Mouse (Mus musculus): Measurements from ENCODE around the gene Hipk4. TPM values are rescaled to one million over a fixed set of nuclear protein-coding genes. Genes with fewer than 3 reads are reported as not detected.

The Hipk4 gene
- polyA plus RNA-seq, 1 experiment from 2014 or later = 1.1 TPM

GRCm38 (mm10) chr7:27572133-27572532, 49.1 kb downstream of the Hipk4 start:
- Histone ChIP-seq H3K4me1 (no peaks in the 10 kb centered on the region), H3K4me3 (no peak overlapping the region), H3K9ac (no peak overlapping the region), H3K27ac (no peak overlapping the region), H3K4me2 (no peak overlapping the region), H3K36me3 (peaks cover 83% of the 10 kb centered on the region), H3K9me3 (no peaks in the 10 kb centered on the region), H3K27me3 (no peaks in the 10 kb centered on the region)
- WGBS = 97% methylated on average over 4 of the region's 4 CpGs
- no peak for ATAC-seq (ENCODE audit: insufficient number of reproducible peaks, insufficient read depth, low FRiP score, low TSS enrichment, low read depth)

- Histone ChIP-seq H3K9ac (no peak overlapping the region), H3K27me3 (no peaks in the 10 kb centered on the region), H3K4me2 (no peak overlapping the region), H3K4me1 (no peaks in the 10 kb centered on the region), H3K4me3 (no peak overlapping the region), H3K36me3 (peaks cover 81% of the 10 kb centered on the region), H3K9me3 (no peaks in the 10 kb centered on the region), H3K27ac (no peak overlapping the region)
- no peak for ATAC-seq (ENCODE audit: insufficient number of reproducible peaks, insufficient read depth, low FRiP score, low TSS enrichment, low read depth)
- 90% methylated on average over 14 of the region's 14 CpGs for WGBS
Measured at GRCm38 (mm10) chr7:27574124-27574880, 51.2 kb downstream of the Hipk4 start.

GRCm38 (mm10) chr7:27576914-27577313, 53.8 kb downstream of the Hipk4 start:
- Histone ChIP-seq H3K27ac (no peak overlapping the region), H3K36me3 (peaks cover 87% of the 10 kb centered on the region), H3K4me3 (no peak overlapping the region), H3K9ac (no peak overlapping the region), H3K27me3 (no peaks in the 10 kb centered on the region), H3K4me2 (no peak overlapping the region), H3K9me3 (no peaks in the 10 kb centered on the region), H3K4me1 (no peaks in the 10 kb centered on the region)
- WGBS = 73% methylated on average over 6 of the region's 6 CpGs
- ATAC-seq (ENCODE audit: insufficient number of reproducible peaks, insufficient read depth, low FRiP score, low TSS enrichment, low read depth) = no peak

GRCm38 (mm10) chr7:27577589-27577988, 54.5 kb downstream of the Hipk4 start:
- no peak overlapping the region for H3K27ac ChIP-seq
- no peak overlapping the region for H3K9ac ChIP-seq
- no peak overlapping the region for H3K4me2 ChIP-seq
- no peaks in the 10 kb centered on the region for H3K27me3 ChIP-seq
- no peaks in the 10 kb centered on the region for H3K4me1 ChIP-seq
- ATAC-seq (ENCODE audit: insufficient number of reproducible peaks, insufficient read depth, low FRiP score, low TSS enrichment, low read depth) = no peak
- no peak overlapping the region for H3K4me3 ChIP-seq
- H3K36me3 ChIP-seq = peaks cover 87% of the 10 kb centered on the region
- WGBS = 81% methylated on average over 6 of the region's 6 CpGs
- no peaks in the 10 kb centered on the region for H3K9me3 ChIP-seq

- ATAC-seq (ENCODE audit: insufficient number of reproducible peaks, insufficient read depth, low FRiP score, low TSS enrichment, low read depth) = no peak
- Histone ChIP-seq H3K27ac (no peak overlapping the region), H3K36me3 (peaks cover 94% of the 10 kb centered on the region), H3K9ac (no peak overlapping the region), H3K4me2 (no peak overlapping the region), H3K4me3 (no peak overlapping the region), H3K4me1 (no peaks in the 10 kb centered on the region), H3K27me3 (no peaks in the 10 kb centered on the region), H3K9me3 (no peaks in the 10 kb centered on the region)
- WGBS = 50% methylated on average over 7 of the region's 7 CpGs
Measured at GRCm38 (mm10) chr7:27578465-27578864, 55.4 kb downstream of the Hipk4 start.

GRCm38 (mm10) chr7:27580380-27581174, 57.5 kb downstream of the Hipk4 start:
- WGBS = 91% methylated on average over 14 of the region's 14 CpGs
- ATAC-seq (ENCODE audit: insufficient number of reproducible peaks, insufficient read depth, low FRiP score, low TSS enrichment, low read depth) = no peak
- H3K4me3 ChIP-seq = no peak overlapping the region
- no peaks in the 10 kb centered on the region for H3K9me3 ChIP-seq
- no peaks in the 10 kb centered on the region for H3K4me1 ChIP-seq
- no peaks in the 10 kb centered on the region for H3K27me3 ChIP-seq
- peaks cover 91% of the 10 kb centered on the region for H3K36me3 ChIP-seq
- no peak overlapping the region for H3K4me2 ChIP-seq
- no peak overlapping the region for H3K27ac ChIP-seq
- H3K9ac ChIP-seq = no peak overlapping the region

Other genes with a start within 250 kb of the Hipk4 start
- gene Ltbp4, start 185.6 kb upstream of the Hipk4 start, polyA plus RNA-seq (2015; fragmentation: Nextera tagmentation; extraction: Ambion mirVana) = 32.0 and 40.3 TPM in 2 replicates
- gene Shkbp1, start 167.2 kb upstream of the Hipk4 start, polyA plus RNA-seq (2015; fragmentation: Nextera tagmentation; extraction: Ambion mirVana) = 61.5 and 70.6 TPM in 2 replicates
- not detected in 2 replicates for gene Gm20479, start 165.8 kb upstream of the Hipk4 start, polyA plus RNA-seq (2015; fragmentation: Nextera tagmentation; extraction: Ambion mirVana)
- 0.56 and 0.73 TPM in 2 replicates for gene Sptbn4, start 75.6 kb upstream of the Hipk4 start, polyA plus RNA-seq (2015; fragmentation: Nextera tagmentation; extraction: Ambion mirVana)
- 46.1 and 52.9 TPM in 2 replicates for gene Blvrb, start 75.3 kb upstream of the Hipk4 start, polyA plus RNA-seq (2015; fragmentation: Nextera tagmentation; extraction: Ambion mirVana)
- 33.6 and 38.2 TPM in 2 replicates for gene Sertad3, start 49.5 kb upstream of the Hipk4 start, polyA plus RNA-seq (2015; fragmentation: Nextera tagmentation; extraction: Ambion mirVana)
- 34.7 and 40.1 TPM in 2 replicates for gene Sertad1, start 36.4 kb upstream of the Hipk4 start, polyA plus RNA-seq (2015; fragmentation: Nextera tagmentation; extraction: Ambion mirVana)
- 5.8 and 6.3 TPM in 2 replicates for gene Prx, start 23.9 kb upstream of the Hipk4 start, polyA plus RNA-seq (2015; fragmentation: Nextera tagmentation; extraction: Ambion mirVana)
- 76.5 and 81.8 TPM in 2 replicates for gene Pld3, start 30.0 kb downstream of the Hipk4 start, polyA plus RNA-seq (2015; fragmentation: Nextera tagmentation; extraction: Ambion mirVana)
- 31.3 and 32.8 TPM in 2 replicates for gene 2310022A10Rik, start 30.0 kb downstream of the Hipk4 start, polyA plus RNA-seq (2015; fragmentation: Nextera tagmentation; extraction: Ambion mirVana)
- 103 and 106 TPM in 2 replicates for gene Akt2, start 68.3 kb downstream of the Hipk4 start, polyA plus RNA-seq (2015; fragmentation: Nextera tagmentation; extraction: Ambion mirVana)
- 1.1 TPM in 2 replicates for gene Ttc9b, start 130.6 kb downstream of the Hipk4 start, polyA plus RNA-seq (2015; fragmentation: Nextera tagmentation; extraction: Ambion mirVana)
- 9.3 and 13.0 TPM in 2 replicates for gene Map3k10, start 151.3 kb downstream of the Hipk4 start, polyA plus RNA-seq (2015; fragmentation: Nextera tagmentation; extraction: Ambion mirVana)
- gene Zfp607b, start 166.1 kb downstream of the Hipk4 start, polyA plus RNA-seq (2015; fragmentation: Nextera tagmentation; extraction: Ambion mirVana) = 5.3 TPM in 2 replicates
- 47.9 and 49.9 TPM in 2 replicates for gene Zfp60, start 208.1 kb downstream of the Hipk4 start, polyA plus RNA-seq (2015; fragmentation: Nextera tagmentation; extraction: Ambion mirVana)